Mouse (Mus musculus): ENCODE measurements at regions not wholly inside any gene's neighbourhood (a gene's known extent, or its start where the extent isn't known, plus 50 kb on each side); places are given as distances from the start of the nearest gene placed in this dataset.
"Not testable (repeated sequence)": the region's sequence is repeated elsewhere in the genome, so short reads cannot be mapped to it uniquely, and the experiment has no call there.

GRCm38 (mm10) chr13:97358261-97358660 lies 117.4 kb downstream of the Enc1 start:
- H3K4me1 ChIP-seq (ENCODE audit: control insufficient read depth, insufficient read depth, low read length): no peaks in the 10 kb centered on the region
- no peaks in the 10 kb centered on the region for H3K27me3 ChIP-seq (ENCODE audit: control insufficient read depth, insufficient read depth, low read length)
- TF ChIP-seq POLR2A (IDR thresholded peaks at IDR 0.05; ENCODE audit: control insufficient read depth, low read depth, low read length) (no peak), CTCF (IDR thresholded peaks at IDR 0.05; ENCODE audit: control insufficient read depth, insufficient read depth, insufficient replicate concordance, low read depth, low read length) (no peak)
- H3K4me3 ChIP-seq (ENCODE audit: control insufficient read depth, low read depth, low read length): no peak overlapping the region
- H3K27ac ChIP-seq (ENCODE audit: control insufficient read depth, insufficient read depth, low read depth, low read length): no peak overlapping the region
- no peaks in the 10 kb centered on the region for H3K36me3 ChIP-seq (ENCODE audit: control insufficient read depth, insufficient read depth, low read length)

- H3K4me3 ChIP-seq (ENCODE audit: control insufficient read depth, low read depth, low read length): no peak overlapping the region
- H3K27ac ChIP-seq (ENCODE audit: control insufficient read depth, insufficient read depth, low read depth, low read length): no peak overlapping the region
- no peaks in the 10 kb centered on the region for H3K4me1 ChIP-seq (ENCODE audit: control insufficient read depth, insufficient read depth, low read length)
- no peaks in the 10 kb centered on the region for H3K27me3 ChIP-seq (ENCODE audit: control insufficient read depth, insufficient read depth, low read length)
- no peak for TF ChIP-seq CTCF (IDR thresholded peaks at IDR 0.05; ENCODE audit: control insufficient read depth, insufficient read depth, insufficient replicate concordance, low read depth, low read length)
- TF ChIP-seq POLR2A (IDR thresholded peaks at IDR 0.05; ENCODE audit: control insufficient read depth, low read depth, low read length): no peak
- H3K36me3 ChIP-seq (ENCODE audit: control insufficient read depth, insufficient read depth, low read length): no peaks in the 10 kb centered on the region
Observed at GRCm38 (mm10) chr13:97356923-97357807, 116.3 kb downstream of the Enc1 start.

- H3K27ac ChIP-seq (ENCODE audit: control insufficient read depth, insufficient read depth, low read depth, low read length); H3K36me3 ChIP-seq (ENCODE audit: control insufficient read depth, insufficient read depth, low read length); H3K4me1 ChIP-seq (ENCODE audit: control insufficient read depth, insufficient read depth, low read length); H3K4me3 ChIP-seq (ENCODE audit: control insufficient read depth, low read depth, low read length); H3K27me3 ChIP-seq (ENCODE audit: control insufficient read depth, insufficient read depth, low read length): not testable (repeated sequence)
Observed at GRCm38 (mm10) chr13:97355411-97355810, 114.5 kb downstream of the Enc1 start.

- Histone ChIP-seq H3K4me3 (ENCODE audit: control insufficient read depth, low read depth, low read length) (no peak overlapping the region), H3K27ac (ENCODE audit: control insufficient read depth, insufficient read depth, low read depth, low read length) (no peak overlapping the region), H3K36me3 (ENCODE audit: control insufficient read depth, insufficient read depth, low read length) (no peaks in the 10 kb centered on the region), H3K4me1 (ENCODE audit: control insufficient read depth, insufficient read depth, low read length) (no peaks in the 10 kb centered on the region), H3K27me3 (ENCODE audit: control insufficient read depth, insufficient read depth, low read length) (no peaks in the 10 kb centered on the region)
- TF ChIP-seq CTCF (IDR thresholded peaks at IDR 0.05; ENCODE audit: control insufficient read depth, insufficient read depth, insufficient replicate concordance, low read depth, low read length) (no peak), POLR2A (IDR thresholded peaks at IDR 0.05; ENCODE audit: control insufficient read depth, low read depth, low read length) (no peak)
Observed at GRCm38 (mm10) chr13:97347696-97348095, 106.8 kb downstream of the Enc1 start.

- Histone ChIP-seq H3K4me3 (ENCODE audit: control insufficient read depth, low read depth, low read length) (no peak overlapping the region), H3K27me3 (ENCODE audit: control insufficient read depth, insufficient read depth, low read length) (no peaks in the 10 kb centered on the region), H3K4me1 (ENCODE audit: control insufficient read depth, insufficient read depth, low read length) (no peaks in the 10 kb centered on the region), H3K36me3 (ENCODE audit: control insufficient read depth, insufficient read depth, low read length) (no peaks in the 10 kb centered on the region), H3K27ac (ENCODE audit: control insufficient read depth, insufficient read depth, low read depth, low read length) (no peak overlapping the region)
- TF ChIP-seq CTCF (IDR thresholded peaks at IDR 0.05; ENCODE audit: control insufficient read depth, insufficient read depth, insufficient replicate concordance, low read depth, low read length) (no peak), POLR2A (IDR thresholded peaks at IDR 0.05; ENCODE audit: control insufficient read depth, low read depth, low read length) (no peak)
Observed at GRCm38 (mm10) chr13:97341218-97341889, 100.4 kb downstream of the Enc1 start.

- Histone ChIP-seq H3K27me3 (ENCODE audit: control insufficient read depth, insufficient read depth, low read length) (no peaks in the 10 kb centered on the region), H3K27ac (ENCODE audit: control insufficient read depth, insufficient read depth, low read depth, low read length) (no peak overlapping the region), H3K4me1 (ENCODE audit: control insufficient read depth, insufficient read depth, low read length) (no peaks in the 10 kb centered on the region), H3K36me3 (ENCODE audit: control insufficient read depth, insufficient read depth, low read length) (no peaks in the 10 kb centered on the region), H3K4me3 (ENCODE audit: control insufficient read depth, low read depth, low read length) (no peak overlapping the region)
- TF ChIP-seq CTCF (IDR thresholded peaks at IDR 0.05; ENCODE audit: control insufficient read depth, insufficient read depth, insufficient replicate concordance, low read depth, low read length) (no peak), POLR2A (IDR thresholded peaks at IDR 0.05; ENCODE audit: control insufficient read depth, low read depth, low read length) (no peak)
Observed at GRCm38 (mm10) chr13:97337954-97338353, 97.0 kb downstream of the Enc1 start.

- H3K4me3 ChIP-seq (ENCODE audit: control insufficient read depth, low read depth, low read length): no peak overlapping the region
- H3K27ac ChIP-seq (ENCODE audit: control insufficient read depth, insufficient read depth, low read depth, low read length): no peak overlapping the region
- no peaks in the 10 kb centered on the region for H3K27me3 ChIP-seq (ENCODE audit: control insufficient read depth, insufficient read depth, low read length)
- no peaks in the 10 kb centered on the region for H3K36me3 ChIP-seq (ENCODE audit: control insufficient read depth, insufficient read depth, low read length)
- H3K4me1 ChIP-seq (ENCODE audit: control insufficient read depth, insufficient read depth, low read length): no peaks in the 10 kb centered on the region
- no peak for TF ChIP-seq CTCF (IDR thresholded peaks at IDR 0.05; ENCODE audit: control insufficient read depth, insufficient read depth, insufficient replicate concordance, low read depth, low read length)
- no peak for TF ChIP-seq POLR2A (IDR thresholded peaks at IDR 0.05; ENCODE audit: control insufficient read depth, low read depth, low read length)
Observed at GRCm38 (mm10) chr13:97337296-97337731, 96.4 kb downstream of the Enc1 start.
